Mouse (Mus musculus): ENCODE data around the gene Cadps2.

The Cadps2 gene

GRCm38 (mm10) chr6:23523710-23524109 lies 315.5 kb downstream of the Cadps2 start:
- no peak for DNase-seq

- DNase-seq = no peak
These were observed 316.7 kb downstream of the Cadps2 start for GRCm38 (mm10) chr6:23522556-23522955.

GRCm38 (mm10) chr6:23498611-23499010 lies 340.6 kb downstream of the Cadps2 start:
- DNase-seq = no peak

GRCm38 (mm10) chr6:23491804-23492203 lies 347.4 kb downstream of the Cadps2 start:
- DNase-seq = peak; percentile 10 to 23

GRCm38 (mm10) chr6:23490431-23490830 lies 348.8 kb downstream of the Cadps2 start:
- DNase-seq = no peak

- DNase-seq = no peak
These were observed 350.2 kb downstream of the Cadps2 start for GRCm38 (mm10) chr6:23489046-23489445.

- peak; percentile 9 to 52 for DNase-seq
These were observed 366.5 kb downstream of the Cadps2 start for GRCm38 (mm10) chr6:23472686-23473085.

GRCm38 (mm10) chr6:23471830-23472229 lies 367.4 kb downstream of the Cadps2 start:
- DNase-seq = no peak

- DNase-seq = no peak
These were observed 371.3 kb downstream of the Cadps2 start for GRCm38 (mm10) chr6:23467885-23468284.

- DNase-seq = peak; percentile 21 to 31
These were observed 376.5 kb downstream of the Cadps2 start for GRCm38 (mm10) chr6:23462600-23463280.

- peak; percentile 35 to 85 for DNase-seq
These were observed 381.5 kb downstream of the Cadps2 start for GRCm38 (mm10) chr6:23457748-23458147.

- DNase-seq = no peak
These were observed 385.3 kb downstream of the Cadps2 start for GRCm38 (mm10) chr6:23453907-23454306.

GRCm38 (mm10) chr6:23439897-23440296 lies 399.3 kb downstream of the Cadps2 start:
- DNase-seq = no peak

- DNase-seq = no peak
These were observed 428.8 kb downstream of the Cadps2 start for GRCm38 (mm10) chr6:23410256-23411049.

GRCm38 (mm10) chr6:23394131-23394530 lies 445.1 kb downstream of the Cadps2 start:
- no peak for DNase-seq

- no peak for DNase-seq
These were observed 446.5 kb downstream of the Cadps2 start for GRCm38 (mm10) chr6:23392711-23393110.

GRCm38 (mm10) chr6:23386711-23387110 lies 452.5 kb downstream of the Cadps2 start:
- no peak for DNase-seq

GRCm38 (mm10) chr6:23383004-23383347 lies 456.2 kb downstream of the Cadps2 start:
- DNase-seq = no peak

GRCm38 (mm10) chr6:23382283-23383003 lies 456.8 kb downstream of the Cadps2 start:
- no peak for DNase-seq

GRCm38 (mm10) chr6:23376327-23376726 lies 462.9 kb downstream of the Cadps2 start:
- DNase-seq = no peak

GRCm38 (mm10) chr6:23361842-23362451 lies 477.3 kb downstream of the Cadps2 start:
- no peak for DNase-seq

- DNase-seq = no peak
These were observed 478.6 kb downstream of the Cadps2 start for GRCm38 (mm10) chr6:23360596-23360995.

GRCm38 (mm10) chr6:23356141-23356540 lies 483.1 kb downstream of the Cadps2 start:
- no peak for DNase-seq
